Mouse (Mus musculus) G1E (cell line): ENCODE data around the gene Hcfc2. TPM values are rescaled to one million over a fixed set of nuclear protein-coding genes. Genes with fewer than 3 reads are reported as not detected.

Source experiments
- ATAC-seq: 2 replicates; pipeline ENCODE4 v1.8.0; 2016; ENCODE audit warnings: mild to moderate bottlenecking; ENCODE audit not compliant: insufficient number of reproducible peaks, poor library complexity, low FRiP score, severe bottlenecking; ENCODE audit errors: extremely low read depth
- DNase-seq: peaks from one replicate; pipeline ENCODE4 v3.0.0; 2012; ENCODE audit warnings: low spot score
- H3K27me3 ChIP-seq: 2 replicates; pipeline ENCODE4 v1.6.1; 2012; ENCODE audit warnings: mild to moderate bottlenecking, low read length, inconsistent platforms; ENCODE audit not compliant: insufficient read depth
- H3K36me3 ChIP-seq: replicated peaks from 2 replicates; pipeline ENCODE3; 2012; ENCODE audit warnings: mild to moderate bottlenecking, inconsistent platforms
- H3K4me1 ChIP-seq: 2 replicates; pipeline ENCODE4 v1.6.1; 2012; ENCODE audit warnings: low read depth, low read length, inconsistent platforms, mixed read lengths; ENCODE audit not compliant: insufficient read depth
- H3K4me3 ChIP-seq: 2 replicates; pipeline ENCODE4 v1.5.1; 2012; ENCODE audit warnings: low read depth, mild to moderate bottlenecking, inconsistent platforms, low read length, moderate library complexity, mixed read lengths
- H3K9me3 ChIP-seq: replicated peaks from 2 replicates; pipeline ENCODE4 v1.6.1; 2012; ENCODE audit warnings: inconsistent platforms
- CTCF ChIP-seq: IDR thresholded peaks from 2 replicates; pipeline ENCODE4 v1.5.1; 2012; ENCODE audit warnings: low read depth, low read length, inconsistent platforms, mixed read lengths
- GATA1 ChIP-seq: IDR thresholded peaks from 2 replicates; pipeline ENCODE4 v1.6.1; 2012; ENCODE audit warnings: borderline replicate concordance, low read length, inconsistent platforms, mixed read lengths
- GATA2 ChIP-seq: IDR thresholded peaks from 2 replicates; pipeline ENCODE4 v1.6.1; 2012; ENCODE audit warnings: low read depth, low read length, inconsistent platforms, borderline replicate concordance
- POLR2AphosphoS5 ChIP-seq: IDR thresholded peaks from 2 replicates; pipeline ENCODE4 v1.6.1; 2012; ENCODE audit warnings: low read depth, low read length, inconsistent platforms; ENCODE audit not compliant: insufficient replicate concordance
- TAL1 ChIP-seq: conservative IDR thresholded peaks from 2 replicates; pipeline ENCODE4 v1.6.1; 2012; ENCODE audit warnings: low read depth, low read length, inconsistent platforms, mixed read lengths
- polyA plus RNA-seq: library from polyadenylated mRNA; stranded (reverse); fragments of >175 nt; gene quantifications from 2 replicates; pipeline ENCODE4 v1.2.3, GENCODE M21; 2012
- total RNA-seq, 2 experiments: library from RNA; stranded (forward) in 1 of 2; stranded (reverse) in 1 of 2; fragments of 200-1000 nt in 1 of 2; fragments of >200 nt in 1 of 2; fragmentation: Nextera tagmentation in 1 of 2; gene quantifications; 2 replicates each; pipeline ENCODE4 v1.2.3; 2014 to 2017

The Hcfc2 gene
- total and polyA plus RNA-seq, 3 experiments, result 3.6 to 75.2 (median 48.3) TPM

- Histone ChIP-seq H3K9me3 (no peaks in the 10 kb centered on the region), H3K4me1 (peaks cover 15% of the 10 kb centered on the region), H3K27me3 (peaks cover 14% of the 10 kb centered on the region), H3K36me3 (no peaks in the 10 kb centered on the region), H3K4me3 (no peak overlapping the region)
- no peak for ATAC-seq
- no peak for DNase-seq
- TF ChIP-seq CTCF (no peak), POLR2AphosphoS5 (no peak), TAL1 (no peak), GATA1 (no peak), GATA2 (no peak)
Measured at GRCm38 (mm10) chr10:82663289-82663688, 32.7 kb upstream of the Hcfc2 start.

- no peak for DNase-seq
- H3K4me3 ChIP-seq, result no peak overlapping the region
- no peak for TF ChIP-seq GATA1
- no peak for TF ChIP-seq POLR2AphosphoS5
- TF ChIP-seq TAL1, result no peak
- TF ChIP-seq GATA2, result no peak
- TF ChIP-seq CTCF, result no peak
- H3K27me3 ChIP-seq, result peaks cover 13% of the 10 kb centered on the region
- peaks cover 15% of the 10 kb centered on the region for H3K4me1 ChIP-seq
- H3K36me3 ChIP-seq, result no peaks in the 10 kb centered on the region
- ATAC-seq, result no peak
- no peaks in the 10 kb centered on the region for H3K9me3 ChIP-seq
Measured at GRCm38 (mm10) chr10:82665951-82666350, 30.0 kb upstream of the Hcfc2 start.

GRCm38 (mm10) chr10:82666436-82667234, 29.3 kb upstream of the Hcfc2 start:
- Histone ChIP-seq H3K9me3 (no peaks in the 10 kb centered on the region), H3K4me1 (peaks cover 15% of the 10 kb centered on the region), H3K27me3 (peaks cover 13% of the 10 kb centered on the region), H3K4me3 (peak overlapping the region; percentile 29; the same call in 1 of the 2 replicates), H3K36me3 (no peaks in the 10 kb centered on the region)
- ATAC-seq (peak; percentile 95), DNase-seq (peak; percentile 58)
- no peak for TF ChIP-seq GATA1
- peak; percentile 46; the same call in 1 of the 2 replicates for TF ChIP-seq TAL1
- TF ChIP-seq GATA2, result no peak
- peak; percentile 47 for TF ChIP-seq CTCF

DNA sequence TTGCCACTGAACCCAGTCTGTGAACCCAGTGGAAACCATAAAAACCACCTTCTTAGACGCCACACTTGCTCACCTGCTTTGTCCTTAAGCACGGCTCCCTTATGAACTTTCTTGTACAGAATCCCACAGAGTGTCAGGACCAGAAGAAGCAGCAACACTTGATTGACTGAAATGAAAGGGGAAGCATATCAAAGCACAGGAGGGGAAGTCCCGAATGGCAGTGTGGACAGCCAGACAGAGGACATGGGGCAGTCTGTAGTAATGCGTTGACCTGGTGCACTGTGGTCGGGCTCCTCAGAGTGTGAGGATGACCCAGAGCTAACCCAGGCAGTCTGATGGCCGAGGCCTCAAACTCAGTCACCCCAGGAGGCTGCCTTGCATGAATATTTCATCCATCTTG, 25.8 kb upstream of the Hcfc2 start:
- no peak for ATAC-seq

DNA sequence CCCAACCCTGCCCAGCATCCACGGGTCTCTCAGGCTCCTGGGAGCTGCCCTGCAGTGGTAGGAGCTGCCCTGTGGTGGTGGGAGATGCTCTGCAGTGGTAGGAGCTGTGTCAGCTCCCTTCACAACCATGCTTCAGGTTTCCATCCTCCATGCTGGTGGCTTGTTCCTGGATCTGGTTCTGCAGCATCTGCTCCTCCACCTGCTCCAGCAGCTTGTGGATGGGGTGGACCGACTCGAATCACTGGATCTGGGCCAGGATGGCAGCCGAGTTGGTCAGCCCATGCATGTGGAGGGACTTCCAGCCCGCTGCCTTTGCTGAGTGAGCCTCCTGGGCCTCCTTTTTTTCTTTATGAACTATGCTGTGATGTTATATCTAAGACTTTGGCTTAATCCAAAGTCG, 19.0 kb upstream of the Hcfc2 start:
- peaks cover 17% of the 10 kb centered on the region; the same call in 1 of the 2 replicates for H3K27me3 ChIP-seq
- no peak overlapping the region for H3K4me3 ChIP-seq
- H3K9me3 ChIP-seq, result no peaks in the 10 kb centered on the region
- DNase-seq (no peak), ATAC-seq (no peak)
- H3K36me3 ChIP-seq, result no peaks in the 10 kb centered on the region
- no peaks in the 10 kb centered on the region for H3K4me1 ChIP-seq
- TF ChIP-seq CTCF, result no peak
- TF ChIP-seq TAL1, result no peak
- TF ChIP-seq GATA2, result no peak
- no peak for TF ChIP-seq POLR2AphosphoS5
- TF ChIP-seq GATA1, result no peak

More for the DNA sequence above, 25.8 kb upstream of the Hcfc2 start:
- Histone ChIP-seq H3K36me3 (no peaks in the 10 kb centered on the region), H3K9me3 (no peaks in the 10 kb centered on the region), H3K4me3 (no peak overlapping the region), H3K27me3 (peaks cover 10% of the 10 kb centered on the region; the same call in 1 of the 2 replicates), H3K4me1 (peaks cover 4% of the 10 kb centered on the region)
- TF ChIP-seq GATA2 (no peak), TAL1 (no peak), POLR2AphosphoS5 (no peak), CTCF (no peak), GATA1 (no peak)
- DNase-seq, result no peak

GRCm38 (mm10) chr10:82680769-82681168, 15.2 kb upstream of the Hcfc2 start:
- TF ChIP-seq GATA1 (no peak), GATA2 (no peak), TAL1 (no peak), POLR2AphosphoS5 (no peak), CTCF (no peak)
- H3K27me3 ChIP-seq, result peaks cover 12% of the 10 kb centered on the region; the same call in 1 of the 2 replicates
- peaks cover 11% of the 10 kb centered on the region for H3K4me1 ChIP-seq
- no peak overlapping the region for H3K4me3 ChIP-seq
- peaks cover 2% of the 10 kb centered on the region for H3K9me3 ChIP-seq
- DNase-seq, result no peak
- ATAC-seq, result no peak
- H3K36me3 ChIP-seq, result no peaks in the 10 kb centered on the region
